Mouse (Mus musculus) MEL (cell line): Measurements from ENCODE around the gene Lmo2. TPM values are rescaled to one million over a fixed set of nuclear protein-coding genes. Genes with fewer than 3 reads are reported as not detected.

ENCODE experiments used
- DNase-seq: peaks from one replicate; pipeline ENCODE4 v3.0.0; 2011; ENCODE audit warnings: low read depth, low spot score
- H3K27ac ChIP-seq: 2 replicates; pipeline ENCODE4 v1.5.1; 2012; ENCODE audit warnings: low read depth, mild to moderate bottlenecking, control low read depth, low read length, moderate library complexity; ENCODE audit not compliant: control insufficient read depth
- H3K27me3 ChIP-seq, 2 experiments: fragments of 150-350 bp in 1 of 2; sonication (generic) in 1 of 2; 2 replicates each; pipeline ENCODE4 v1.6.1; 2012; ENCODE audit warnings: low read length in 2 of 2, mild to moderate bottlenecking in 2 of 2, improper control_type of control experiment in 1 of 2, moderate library complexity in 1 of 2; ENCODE audit not compliant: insufficient read depth in 2 of 2, control insufficient read depth in 1 of 2
- H3K36me3 ChIP-seq, 2 experiments: 2 replicates each; pipeline ENCODE4 v1.6.1; 2012 to 2014; ENCODE audit warnings: low read length in 2 of 2, improper control_type of control experiment in 1 of 2, inconsistent platforms in 1 of 2, mild to moderate bottlenecking in 1 of 2; ENCODE audit not compliant: insufficient read depth in 2 of 2, control insufficient read depth in 1 of 2
- H3K4me1 ChIP-seq, 2 experiments: fragments of 150-350 bp in 1 of 2; sonication (generic) in 1 of 2; 2 replicates each; pipeline ENCODE4 v1.6.1; 2012; ENCODE audit warnings: low read length in 2 of 2, improper control_type of control experiment in 1 of 2, mild to moderate bottlenecking in 1 of 2; ENCODE audit not compliant: insufficient read depth in 2 of 2, control insufficient read depth in 1 of 2
- H3K4me3 ChIP-seq, 2 experiments: fragments of 150-350 bp in 1 of 2; sonication (generic) in 1 of 2; 2 replicates each; pipeline ENCODE4 v1.5.1; 2012; ENCODE audit warnings: low read depth in 2 of 2, low read length in 2 of 2, mild to moderate bottlenecking in 2 of 2, moderate library complexity in 2 of 2, control low read depth in 1 of 2, improper control_type of control experiment in 1 of 2; ENCODE audit not compliant: control insufficient read depth in 1 of 2, insufficient read depth in 1 of 2
- H3K79me2 ChIP-seq: 2 replicates; pipeline ENCODE4 v1.6.1; 2012; ENCODE audit warnings: mild to moderate bottlenecking, low read length, moderate library complexity; ENCODE audit not compliant: control insufficient read depth, poor library complexity, insufficient read depth
- H3K9ac ChIP-seq: 2 replicates; pipeline ENCODE4 v1.6.1; 2012; ENCODE audit warnings: low read depth, mild to moderate bottlenecking, control low read depth, low read length, moderate library complexity; ENCODE audit not compliant: control insufficient read depth, poor library complexity, severe bottlenecking
- H3K9me3 ChIP-seq: fragments of 150-350 bp; sonication (generic); replicated peaks from 2 replicates; pipeline ENCODE4 v1.6.1; 2012; ENCODE audit warnings: mild to moderate bottlenecking, low read length, improper control_type of control experiment, moderate library complexity; ENCODE audit not compliant: insufficient read depth
- BHLHE40 ChIP-seq: IDR thresholded peaks from 2 replicates; pipeline ENCODE4 v1.6.1; 2012; ENCODE audit warnings: low read depth, mild to moderate bottlenecking, inconsistent platforms, low read length, improper control_type of control experiment, borderline replicate concordance
- CTCF ChIP-seq, 3 experiments: IDR thresholded peaks in 2 of 3; conservative IDR thresholded peaks in 1 of 3; 2 replicates each; pipeline ENCODE4 v1.5.1; 2011 to 2012; ENCODE audit warnings: low read length in 3 of 3, low read depth in 2 of 3, mild to moderate bottlenecking in 2 of 3, improper control_type of control experiment in 1 of 3, inconsistent platforms in 1 of 3, mixed read lengths in 1 of 3, moderate library complexity in 1 of 3; ENCODE audit not compliant: control insufficient read depth in 1 of 3, insufficient read depth in 1 of 3, poor library complexity in 1 of 3, severe bottlenecking in 1 of 3
- E2F4 ChIP-seq: IDR thresholded peaks from 2 replicates; pipeline ENCODE4 v1.6.1; 2011; ENCODE audit warnings: low read depth, low read length, improper control_type of control experiment, borderline replicate concordance
- ELF1 ChIP-seq: IDR thresholded peaks from 2 replicates; pipeline ENCODE4 v1.6.1; 2014; ENCODE audit warnings: low read depth, mild to moderate bottlenecking, inconsistent platforms, low read length, improper control_type of control experiment, moderate library complexity
- ETS1 ChIP-seq: IDR thresholded peaks from 2 replicates; pipeline ENCODE4 v1.6.1; 2012; ENCODE audit warnings: low read depth, mild to moderate bottlenecking, inconsistent platforms, low read length, improper control_type of control experiment, moderate library complexity
- GATA1 ChIP-seq: IDR thresholded peaks from 2 replicates; pipeline ENCODE4 v1.6.1; 2011; ENCODE audit warnings: low read depth, low read length, improper control_type of control experiment
- HCFC1 ChIP-seq: IDR thresholded peaks from 2 replicates; pipeline ENCODE4 v1.6.1; 2012; ENCODE audit warnings: low read depth, mild to moderate bottlenecking, inconsistent platforms, low read length, improper control_type of control experiment, moderate library complexity
- MAFK ChIP-seq: IDR thresholded peaks from 2 replicates; pipeline ENCODE4 v1.6.1; 2011; ENCODE audit warnings: low read depth, mild to moderate bottlenecking, low read length, improper control_type of control experiment, borderline replicate concordance
- MAX ChIP-seq: IDR thresholded peaks from 2 replicates; pipeline ENCODE4 v1.6.1; 2011; ENCODE audit warnings: low read length, improper control_type of control experiment
- MAZ ChIP-seq: IDR thresholded peaks from 2 replicates; pipeline ENCODE4 v1.6.1; 2012; ENCODE audit warnings: low read depth, mild to moderate bottlenecking, inconsistent platforms, low read length, improper control_type of control experiment
- MXI1 ChIP-seq: IDR thresholded peaks from 2 replicates; pipeline ENCODE4 v1.6.1; 2011; ENCODE audit warnings: mild to moderate bottlenecking, low read depth, low read length, improper control_type of control experiment
- MYB ChIP-seq: IDR thresholded peaks from 2 replicates; pipeline ENCODE4 v1.6.1; 2011; ENCODE audit warnings: mild to moderate bottlenecking, low read depth, low read length, improper control_type of control experiment
- MYC ChIP-seq: IDR thresholded peaks from 2 replicates; pipeline ENCODE4 v1.6.1; 2011; ENCODE audit warnings: low read depth, mild to moderate bottlenecking, low read length, improper control_type of control experiment, moderate library complexity
- NELFE ChIP-seq: IDR thresholded peaks from 2 replicates; pipeline ENCODE4 v1.6.1; 2011; ENCODE audit warnings: low read depth, low read length, improper control_type of control experiment
- NRF1 ChIP-seq: IDR thresholded peaks from 2 replicates; pipeline ENCODE4 v1.6.1; 2014; ENCODE audit warnings: low read depth, mild to moderate bottlenecking, inconsistent platforms, low read length, improper control_type of control experiment, moderate library complexity; ENCODE audit not compliant: poor library complexity, insufficient read depth, severe bottlenecking
- POLR2A ChIP-seq, 2 experiments: IDR thresholded peaks; 2 replicates each; pipeline ENCODE4 v1.6.1; 2011 to 2012; ENCODE audit warnings: low read length in 2 of 2, mild to moderate bottlenecking in 2 of 2, control low read depth in 1 of 2, improper control_type of control experiment in 1 of 2, low read depth in 1 of 2, moderate library complexity in 1 of 2; ENCODE audit not compliant: control insufficient read depth in 1 of 2, insufficient read depth in 1 of 2, poor library complexity in 1 of 2
- POLR2AphosphoS2 ChIP-seq: IDR thresholded peaks from 2 replicates; pipeline ENCODE4 v1.6.1; 2011; ENCODE audit warnings: low read length, improper control_type of control experiment
- POLR2AphosphoS5 ChIP-seq: IDR thresholded peaks from 2 replicates; pipeline ENCODE4 v1.6.1; 2012; ENCODE audit warnings: low read depth, borderline replicate concordance, mild to moderate bottlenecking, inconsistent platforms, low read length, moderate library complexity, mixed read lengths
- RAD21 ChIP-seq: IDR thresholded peaks from 2 replicates; pipeline ENCODE4 v1.6.1; 2011; ENCODE audit warnings: mild to moderate bottlenecking, low read depth, low read length, improper control_type of control experiment
- SMC3 ChIP-seq: IDR thresholded peaks from 2 replicates; pipeline ENCODE4 v1.6.1; 2011; ENCODE audit warnings: low read depth, low read length, improper control_type of control experiment
- TAL1 ChIP-seq: IDR thresholded peaks from 2 replicates; pipeline ENCODE4 v1.6.1; 2012; ENCODE audit warnings: mild to moderate bottlenecking, inconsistent platforms, low read length, moderate library complexity, mixed read lengths
- TBP ChIP-seq: IDR thresholded peaks from 2 replicates; pipeline ENCODE4 v1.8.0; 2011; ENCODE audit warnings: low read depth, low read length, improper control_type of control experiment
- TCF12 ChIP-seq: IDR thresholded peaks from 2 replicates; pipeline ENCODE4 v1.6.1; 2014; ENCODE audit warnings: low read depth, mild to moderate bottlenecking, inconsistent platforms, low read length, improper control_type of control experiment, moderate library complexity
- UBTF ChIP-seq: IDR thresholded peaks from 2 replicates; pipeline ENCODE4 v1.6.1; 2012; ENCODE audit warnings: low read depth, mild to moderate bottlenecking, inconsistent platforms, low read length, improper control_type of control experiment, moderate library complexity, borderline replicate concordance; ENCODE audit not compliant: insufficient read depth
- USF2 ChIP-seq, 2 experiments: IDR thresholded peaks; 2 replicates each; pipeline ENCODE4 v1.6.1; 2011 to 2012; ENCODE audit warnings: improper control_type of control experiment in 2 of 2, low read length in 2 of 2, borderline replicate concordance in 1 of 2, inconsistent platforms in 1 of 2, low read depth in 1 of 2, mild to moderate bottlenecking in 1 of 2; ENCODE audit not compliant: insufficient read depth in 1 of 2
- ZMIZ1 ChIP-seq: IDR thresholded peaks from 2 replicates; pipeline ENCODE4 v1.6.1; 2012; ENCODE audit warnings: low read depth, mild to moderate bottlenecking, inconsistent platforms, low read length, improper control_type of control experiment, moderate library complexity
- polyA plus RNA-seq, 2 experiments: library from polyadenylated mRNA; stranded (reverse) in 1 of 2; unstranded in 1 of 2; fragments of >175 nt in 1 of 2; fragments of >200 nt in 1 of 2; gene quantifications; 2 replicates each; pipeline versions ENCODE4 v1.2.1 to v1.2.4; 2012; ENCODE audit warnings: low replicate concordance in 2 of 2, low read depth in 1 of 2; ENCODE audit not compliant: insufficient read length in 2 of 2, insufficient read depth in 1 of 2, missing spikeins in 1 of 2
- total RNA-seq: library from RNA; depleted of rRNA; stranded (reverse); fragments of 300-350 nt; gene quantifications from 2 replicates; pipeline ENCODE4 v1.2.3, GENCODE M21; 2012

Gene Lmo2
- total and polyA plus RNA-seq, 3 experiments, result 96.2 to 278 (median 184) TPM

- Histone ChIP-seq H3K36me3 (peaks cover 0 to 9% of the 10 kb centered on the region in 2 experiments; a peak in 2 of 4 replicates), H3K4me1 (peaks cover 11 to 12% of the 10 kb centered on the region in 2 experiments; a peak in 3 of 4 replicates), H3K4me3 (no peak overlapping the region), H3K27me3 (no peaks in the 10 kb centered on the region), H3K79me2 (no peaks in the 10 kb centered on the region), H3K27ac (no peak overlapping the region), H3K9me3 (no peaks in the 10 kb centered on the region), H3K9ac (no peak overlapping the region)
- TF ChIP-seq MYC (no peak), MAX (no peak), NRF1 (no peak), ETS1 (no peak)
- no peak for DNase-seq
Measured at GRCm38 (mm10) chr2:103936666-103937065, 21.1 kb upstream of the Lmo2 start.

GRCm38 (mm10) chr2:103937670-103938069 is 20.1 kb upstream of the Lmo2 start:
- H3K4me1 ChIP-seq, result peaks cover 7 to 8% of the 10 kb centered on the region in 2 experiments; a peak in 3 of 4 replicates
- H3K9ac ChIP-seq, result no peak overlapping the region
- H3K27me3 ChIP-seq, result no peaks in the 10 kb centered on the region
- H3K36me3 ChIP-seq, result peaks cover 0 to 6% of the 10 kb centered on the region in 2 experiments; a peak in 2 of 4 replicates
- H3K4me3 ChIP-seq, result no peak overlapping the region
- DNase-seq, result no peak
- H3K9me3 ChIP-seq, result no peaks in the 10 kb centered on the region
- H3K79me2 ChIP-seq, result no peaks in the 10 kb centered on the region
- H3K27ac ChIP-seq, result no peak overlapping the region
- TF ChIP-seq MAFK (no peak), TAL1 (no peak), GATA1 (no peak), MXI1 (no peak), MAZ (no peak)
- TF ChIP-seq, all 39 proteins: peak for 0

GRCm38 (mm10) chr2:103938573-103938972 is 19.2 kb upstream of the Lmo2 start:
- Histone ChIP-seq H3K79me2 (no peaks in the 10 kb centered on the region), H3K27ac (no peak overlapping the region), H3K4me1 (peaks cover 3 to 8% of the 10 kb centered on the region in 2 experiments; a peak in 3 of 4 replicates), H3K27me3 (no peaks in the 10 kb centered on the region), H3K36me3 (peaks cover 0 to 2% of the 10 kb centered on the region in 2 experiments; a peak in 1 of 4 replicates), H3K9ac (no peak overlapping the region), H3K4me3 (no peak overlapping the region)
- DNase-seq, result no peak
- TF ChIP-seq NELFE (no peak), HCFC1 (no peak), SMC3 (no peak), BHLHE40 (no peak), CTCF (IDR thresholded peaks at IDR 0.05 in 2 of 3, conservative IDR thresholded peaks at IDR 0.05 in 1 of 3; ENCODE audit: control insufficient read depth in 1 of 3, insufficient read depth in 1 of 3, low read depth in 2 of 3, low read length in 3 of 3, poor library complexity in 1 of 3, severe bottlenecking in 1 of 3) (no peak), RAD21 (no peak), POLR2AphosphoS2 (no peak), ELF1 (no peak), MYB (no peak), TCF12 (no peak), ETS1 (no peak), E2F4 (no peak), ZMIZ1 (no peak), POLR2A (IDR thresholded peaks at IDR 0.05; ENCODE audit: control insufficient read depth in 1 of 2, insufficient read depth in 1 of 2, low read depth in 1 of 2, low read length in 2 of 2, poor library complexity in 1 of 2) (no peak), POLR2AphosphoS5 (no peak), TBP (no peak), MXI1 (no peak), UBTF (no peak), USF2 (IDR thresholded peaks at IDR 0.05; ENCODE audit: borderline replicate concordance in 1 of 2, insufficient read depth in 1 of 2, low read depth in 1 of 2, low read length in 2 of 2) (no peak)
- TF ChIP-seq, all 39 proteins: peak for 0
- no peaks in the 10 kb centered on the region for H3K9me3 ChIP-seq
